Mouse (Mus musculus): ENCODE results near the gene Cggbp1. TPM values are rescaled to one million over a fixed set of nuclear protein-coding genes. Genes with fewer than 3 reads are reported as not detected.

Gene Cggbp1
- polyA plus RNA-seq, 1 experiment = 12.9 TPM

GRCm38 (mm10) chr16:64899084-64899483, 47.3 kb downstream of the Cggbp1 start:
- no peaks in the 10 kb centered on the region for H3K4me1 ChIP-seq (ENCODE audit: control insufficient read depth, insufficient read depth, low read length)
- H3K36me3 ChIP-seq (ENCODE audit: control insufficient read depth, insufficient read depth, low read length) = no peaks in the 10 kb centered on the region
- H3K27ac ChIP-seq (ENCODE audit: control insufficient read depth, insufficient read depth, low read depth, low read length) = no peak overlapping the region
- TF ChIP-seq CTCF (IDR thresholded peaks at IDR 0.05; ENCODE audit: control insufficient read depth, insufficient read depth, insufficient replicate concordance, low read depth, low read length) (no peak), POLR2A (IDR thresholded peaks at IDR 0.05; ENCODE audit: control insufficient read depth, low read depth, low read length) (no peak)
- no peak overlapping the region for H3K4me3 ChIP-seq (ENCODE audit: control insufficient read depth, low read depth, low read length)
- no peaks in the 10 kb centered on the region for H3K27me3 ChIP-seq (ENCODE audit: control insufficient read depth, insufficient read depth, low read length)

GRCm38 (mm10) chr16:64903328-64903727, 51.5 kb downstream of the Cggbp1 start:
- Histone ChIP-seq H3K27me3 (ENCODE audit: control insufficient read depth, insufficient read depth, low read length) (no peaks in the 10 kb centered on the region), H3K36me3 (ENCODE audit: control insufficient read depth, insufficient read depth, low read length) (no peaks in the 10 kb centered on the region), H3K27ac (ENCODE audit: control insufficient read depth, insufficient read depth, low read depth, low read length) (no peak overlapping the region), H3K4me1 (ENCODE audit: control insufficient read depth, insufficient read depth, low read length) (no peaks in the 10 kb centered on the region), H3K4me3 (ENCODE audit: control insufficient read depth, low read depth, low read length) (no peak overlapping the region)
- TF ChIP-seq CTCF (IDR thresholded peaks at IDR 0.05; ENCODE audit: control insufficient read depth, insufficient read depth, insufficient replicate concordance, low read depth, low read length) (no peak), POLR2A (IDR thresholded peaks at IDR 0.05; ENCODE audit: control insufficient read depth, low read depth, low read length) (no peak)

- Histone ChIP-seq H3K27ac (ENCODE audit: control insufficient read depth, insufficient read depth, low read depth, low read length) (no peak overlapping the region), H3K4me3 (ENCODE audit: control insufficient read depth, low read depth, low read length) (no peak overlapping the region)
Observed at GRCm38 (mm10) chr16:64907112-64907511, 55.3 kb downstream of the Cggbp1 start.

GRCm38 (mm10) chr16:64908747-64909146, 57.0 kb downstream of the Cggbp1 start:
- no peak for TF ChIP-seq CTCF (IDR thresholded peaks at IDR 0.05; ENCODE audit: control insufficient read depth, insufficient read depth, insufficient replicate concordance, low read depth, low read length)
- no peak for TF ChIP-seq POLR2A (IDR thresholded peaks at IDR 0.05; ENCODE audit: control insufficient read depth, low read depth, low read length)
- no peaks in the 10 kb centered on the region for H3K27me3 ChIP-seq (ENCODE audit: control insufficient read depth, insufficient read depth, low read length)
- no peaks in the 10 kb centered on the region for H3K36me3 ChIP-seq (ENCODE audit: control insufficient read depth, insufficient read depth, low read length)
- no peak overlapping the region for H3K4me3 ChIP-seq (ENCODE audit: control insufficient read depth, low read depth, low read length)
- no peak overlapping the region for H3K27ac ChIP-seq (ENCODE audit: control insufficient read depth, insufficient read depth, low read depth, low read length)
- no peaks in the 10 kb centered on the region; the same call in 1 of the 2 replicates for H3K4me1 ChIP-seq (ENCODE audit: control insufficient read depth, insufficient read depth, low read length)

More at GRCm38 (mm10) chr16:64907112-64907511, 55.3 kb downstream of the Cggbp1 start:
- no peaks in the 10 kb centered on the region; the same call in 1 of the 2 replicates for H3K4me1 ChIP-seq (ENCODE audit: control insufficient read depth, insufficient read depth, low read length)
- no peaks in the 10 kb centered on the region for H3K36me3 ChIP-seq (ENCODE audit: control insufficient read depth, insufficient read depth, low read length)
- TF ChIP-seq POLR2A (IDR thresholded peaks at IDR 0.05; ENCODE audit: control insufficient read depth, low read depth, low read length) (no peak), CTCF (IDR thresholded peaks at IDR 0.05; ENCODE audit: control insufficient read depth, insufficient read depth, insufficient replicate concordance, low read depth, low read length) (no peak)
- H3K27me3 ChIP-seq (ENCODE audit: control insufficient read depth, insufficient read depth, low read length) = no peaks in the 10 kb centered on the region

Other genes starting within 250 kb of the Cggbp1 start
- 154 and 192 TPM in 2 replicates for gene Csnka2ip, start 249.6 kb upstream of the Cggbp1 start, polyA plus RNA-seq (2012; rRNA removed)
- gene 4930453N24Rik, start 80.8 kb upstream of the Cggbp1 start, polyA plus RNA-seq (2012; rRNA removed) = 111 and 159 TPM in 2 replicates
- gene Zfp654, start 344 bp upstream of the Cggbp1 start, polyA plus RNA-seq (2012; rRNA removed) = 34.9 and 41.3 TPM in 2 replicates